Mouse (Mus musculus) heart, embryonic 15.5 days (tissue): ENCODE measurements around the gene Acss3. TPM values are rescaled to one million over a fixed set of nuclear protein-coding genes. Genes with fewer than 3 reads are reported as not detected.

ENCODE experiments used
- ATAC-seq: fragments of 200-750 bp; cut with Nextera tagmentation; replicated peaks from 2 replicates; pipeline ENCODE4 v1.8.0; 2017; ENCODE audit warnings: low read depth, moderate TSS enrichment; ENCODE audit not compliant: insufficient number of reproducible peaks, insufficient read depth, low FRiP score
- H3K27ac ChIP-seq: fragments of 300-500 bp; sonication (generic); 2 replicates; pipeline ENCODE4 v1.5.1; 2015; ENCODE audit warnings: mild to moderate bottlenecking, inconsistent platforms
- H3K27me3 ChIP-seq: fragments of 300-500 bp; sonication (generic); 2 replicates; pipeline ENCODE4 v1.6.1; 2015; ENCODE audit warnings: inconsistent platforms
- H3K36me3 ChIP-seq: fragments of 300-500 bp; sonication (generic); 2 replicates; pipeline ENCODE4 v1.6.1; 2015; ENCODE audit warnings: mild to moderate bottlenecking, inconsistent platforms
- H3K4me1 ChIP-seq: fragments of 300-500 bp; sonication (generic); replicated peaks from 2 replicates; pipeline ENCODE4 v1.6.1; 2015; ENCODE audit warnings: inconsistent platforms
- H3K4me2 ChIP-seq: fragments of 300-500 bp; sonication (generic); 2 replicates; pipeline ENCODE4 v1.6.1; 2015; ENCODE audit warnings: inconsistent platforms, mild to moderate bottlenecking, moderate library complexity
- H3K4me3 ChIP-seq: fragments of 300-500 bp; sonication (generic); 2 replicates; pipeline ENCODE4 v1.5.1; 2015; ENCODE audit warnings: mild to moderate bottlenecking, inconsistent platforms
- H3K9ac ChIP-seq: fragments of 300-500 bp; sonication (generic); 2 replicates; pipeline ENCODE4 v1.6.1; 2015; ENCODE audit warnings: mild to moderate bottlenecking, inconsistent platforms
- H3K9me3 ChIP-seq: fragments of 300-500 bp; sonication (generic); replicated peaks from 2 replicates; pipeline ENCODE4 v1.6.1; 2016; ENCODE audit warnings: inconsistent platforms
- WGBS: fragments of 180-500 bp; shearing (Covaris S2); methylation state at CpG from one replicate; pipeline ENCODE4 v1.1.7; 2015; ENCODE audit warnings: mixed read lengths; 5-methylcytosine and 5-hydroxymethylcytosine counted together
- polyA plus RNA-seq: library from polyadenylated mRNA; unstranded; fragments of >200 nt; fragmentation: Nextera tagmentation; extraction: Ambion mirVana; gene quantifications from 2 replicates; pipeline ENCODE4 v1.2.1, GENCODE M21; 2015

Gene Acss3
- polyA plus RNA-seq, 1 experiment from 2014 or later = 2.2 TPM

DNA sequence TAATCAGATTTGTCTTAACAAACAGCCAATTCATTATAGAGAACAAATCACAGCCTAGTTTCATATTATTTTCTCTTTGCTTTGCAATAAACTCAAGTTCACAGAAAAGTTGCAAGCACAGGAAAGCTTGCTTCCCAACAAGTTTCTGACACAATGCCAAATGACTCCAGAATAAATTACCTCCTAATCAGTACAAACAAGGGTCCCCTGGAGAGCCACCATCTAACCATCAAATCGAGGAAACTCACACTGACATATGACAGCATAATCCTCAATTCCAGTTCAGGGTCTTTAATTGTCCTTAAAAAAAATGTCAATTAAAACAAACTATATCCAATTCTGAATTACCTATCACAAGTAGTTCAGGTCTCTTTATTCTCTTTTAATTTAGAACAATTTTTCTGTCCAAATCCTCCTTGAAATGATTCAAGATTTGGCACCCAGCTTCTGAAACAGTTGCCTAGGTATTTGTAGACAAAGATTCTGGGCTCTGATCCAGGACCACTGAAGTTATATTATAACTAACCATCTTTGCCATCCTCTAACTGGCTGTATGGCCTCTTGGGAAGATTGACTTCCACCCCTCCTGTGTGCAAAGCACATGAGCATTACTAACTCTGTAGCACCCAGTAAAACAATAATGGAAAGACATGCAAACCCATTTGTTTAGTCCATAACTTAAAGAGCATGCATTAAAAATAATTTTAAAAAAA is 7.4 kb downstream of the Acss3 start:
- Histone ChIP-seq H3K9ac (no peak overlapping the region), H3K4me2 (no peak overlapping the region), H3K9me3 (no peaks in the 10 kb centered on the region), H3K27me3 (no peaks in the 10 kb centered on the region), H3K27ac (no peak overlapping the region), H3K4me3 (no peak overlapping the region), H3K4me1 (no peaks in the 10 kb centered on the region), H3K36me3 (no peaks in the 10 kb centered on the region)
- ATAC-seq = no peak
- 41% methylated on average over 1 of the region's 1 CpGs for WGBS

DNA sequence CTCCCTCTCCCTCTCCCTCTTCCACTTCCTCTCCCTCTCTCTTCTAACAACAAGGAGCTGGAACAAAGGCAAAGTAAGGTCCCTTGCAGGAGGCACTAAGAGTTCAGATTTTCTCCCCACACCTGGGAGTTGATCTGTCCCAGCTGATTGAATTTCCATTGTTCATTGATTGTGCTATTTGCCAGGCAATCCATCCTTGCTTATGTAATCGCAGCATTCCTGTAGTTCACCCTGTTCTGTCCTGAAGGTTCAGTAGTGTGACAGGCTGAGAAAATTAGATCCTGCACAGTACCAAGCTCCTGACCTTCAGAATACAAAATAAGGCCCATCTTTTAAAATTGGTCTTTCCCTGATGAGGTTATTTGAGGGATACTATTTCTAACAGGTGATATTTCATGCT is 8.3 kb downstream of the Acss3 start:
- no peaks in the 10 kb centered on the region for H3K27me3 ChIP-seq
- no peak for ATAC-seq
- no peak overlapping the region for H3K4me3 ChIP-seq
- no peaks in the 10 kb centered on the region for H3K9me3 ChIP-seq
- H3K36me3 ChIP-seq = no peaks in the 10 kb centered on the region
- no peak overlapping the region for H3K4me2 ChIP-seq
- no peaks in the 10 kb centered on the region for H3K4me1 ChIP-seq
- WGBS = 55% methylated on average over 1 of the region's 1 CpGs
- H3K27ac ChIP-seq = no peak overlapping the region
- H3K9ac ChIP-seq = no peak overlapping the region

DNA sequence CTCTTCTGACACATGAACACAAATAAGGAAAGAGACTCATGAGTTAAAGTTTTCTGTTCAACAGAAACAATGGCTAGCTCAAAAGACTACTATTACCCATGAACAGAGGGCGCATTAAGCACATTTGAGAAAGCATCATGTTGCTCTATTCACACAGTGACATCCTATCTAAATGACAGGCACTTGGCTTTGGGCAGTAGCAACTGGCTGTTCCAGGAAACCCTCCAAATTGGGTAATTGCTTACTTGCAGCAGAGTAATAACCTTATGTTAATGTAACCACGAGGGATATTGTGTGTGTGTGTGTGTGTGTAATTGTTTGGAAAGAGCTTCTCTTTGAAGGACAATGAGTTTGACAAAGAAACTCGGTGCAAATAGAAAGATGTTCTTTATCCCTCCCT is 29.0 kb downstream of the Acss3 start:
- ATAC-seq = no peak
- Histone ChIP-seq H3K4me1 (no peaks in the 10 kb centered on the region), H3K9me3 (no peaks in the 10 kb centered on the region), H3K27me3 (no peaks in the 10 kb centered on the region), H3K9ac (no peak overlapping the region), H3K27ac (no peak overlapping the region), H3K4me3 (no peak overlapping the region), H3K4me2 (no peak overlapping the region), H3K36me3 (no peaks in the 10 kb centered on the region)
- 67% methylated on average over 3 of the region's 3 CpGs for WGBS

DNA sequence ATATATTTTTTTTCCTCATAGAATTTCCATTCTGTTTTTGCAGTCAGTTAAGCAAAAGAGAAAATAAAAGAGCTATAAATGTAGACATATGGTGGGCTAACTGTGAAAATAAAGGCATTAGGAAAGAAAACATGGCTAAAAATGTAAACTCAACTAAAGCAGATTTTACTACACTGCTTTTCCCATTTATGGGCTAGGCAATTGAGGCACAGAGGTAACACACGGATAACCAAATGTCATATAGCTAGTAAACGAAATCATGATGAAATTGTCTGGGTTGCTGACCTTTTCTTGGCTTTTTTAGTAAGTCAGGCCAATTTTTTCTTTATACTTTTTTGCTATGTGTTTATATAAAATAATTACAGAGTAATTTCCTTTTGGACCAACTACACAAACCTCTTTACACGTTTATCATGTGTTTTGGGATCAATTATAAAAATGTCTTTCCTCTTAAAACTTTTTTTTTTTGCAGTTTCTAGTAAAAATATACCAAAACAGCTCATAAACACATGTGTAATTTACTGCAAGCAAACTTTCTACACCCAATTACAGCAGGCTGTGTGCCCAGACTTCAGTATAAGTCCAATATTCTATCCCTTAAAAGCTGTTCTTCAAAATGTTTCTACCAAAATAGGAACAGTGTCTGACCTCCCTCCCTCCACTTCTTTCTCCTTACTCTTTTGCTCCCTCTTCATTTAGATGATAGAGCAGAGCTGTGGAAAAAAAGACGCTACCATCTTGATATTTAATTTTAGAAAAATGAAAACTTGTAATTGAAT is 69.4 kb downstream of the Acss3 start:
- Histone ChIP-seq H3K4me2 (no peak overlapping the region), H3K9me3 (no peaks in the 10 kb centered on the region), H3K36me3 (no peaks in the 10 kb centered on the region), H3K27me3 (no peaks in the 10 kb centered on the region), H3K4me3 (no peak overlapping the region), H3K4me1 (no peaks in the 10 kb centered on the region), H3K9ac (no peak overlapping the region), H3K27ac (no peak overlapping the region)
- WGBS = 65% methylated on average over 4 of the region's 4 CpGs
- ATAC-seq = no peak

- no peaks in the 10 kb centered on the region for H3K4me1 ChIP-seq
- H3K9me3 ChIP-seq = no peaks in the 10 kb centered on the region
- H3K4me3 ChIP-seq = no peak overlapping the region
- H3K9ac ChIP-seq = no peak overlapping the region
- no peak for ATAC-seq
- H3K36me3 ChIP-seq = no peaks in the 10 kb centered on the region
- no peaks in the 10 kb centered on the region for H3K27me3 ChIP-seq
- H3K4me2 ChIP-seq = no peak overlapping the region
- WGBS = 63% methylated on average over 2 of the region's 2 CpGs
- H3K27ac ChIP-seq = no peak overlapping the region
These were observed 73.0 kb downstream of the Acss3 start for GRCm38 (mm10) chr10:107050489-107050888.

DNA sequence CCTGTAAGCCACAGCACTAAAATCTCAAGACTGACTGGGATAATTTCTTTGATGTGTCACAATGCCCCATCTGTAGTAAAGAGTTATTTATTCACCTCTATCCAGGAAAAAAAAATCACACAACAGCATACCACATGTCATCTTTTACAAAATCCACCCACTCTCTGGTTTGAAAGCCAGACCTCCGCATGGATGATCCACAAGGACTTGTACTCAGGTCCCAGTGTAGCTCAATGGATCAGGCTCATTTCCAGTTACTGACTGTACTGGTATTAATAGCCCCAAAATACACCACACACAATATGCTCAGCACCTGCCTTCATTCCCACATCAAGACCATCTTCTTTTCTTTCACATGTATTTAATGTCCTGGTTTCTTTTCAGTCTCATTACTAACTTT is 80.8 kb downstream of the Acss3 start:
- no peaks in the 10 kb centered on the region for H3K9me3 ChIP-seq
- H3K9ac ChIP-seq = no peak overlapping the region
- H3K4me2 ChIP-seq = no peak overlapping the region
- no peak overlapping the region for H3K4me3 ChIP-seq
- no peak overlapping the region for H3K27ac ChIP-seq
- H3K4me1 ChIP-seq = peaks cover 8% of the 10 kb centered on the region; the same call in 1 of the 2 replicates
- WGBS = 74% methylated on average over 1 of the region's 1 CpGs
- ATAC-seq = no peak
- H3K36me3 ChIP-seq = no peaks in the 10 kb centered on the region
- no peaks in the 10 kb centered on the region for H3K27me3 ChIP-seq

DNA sequence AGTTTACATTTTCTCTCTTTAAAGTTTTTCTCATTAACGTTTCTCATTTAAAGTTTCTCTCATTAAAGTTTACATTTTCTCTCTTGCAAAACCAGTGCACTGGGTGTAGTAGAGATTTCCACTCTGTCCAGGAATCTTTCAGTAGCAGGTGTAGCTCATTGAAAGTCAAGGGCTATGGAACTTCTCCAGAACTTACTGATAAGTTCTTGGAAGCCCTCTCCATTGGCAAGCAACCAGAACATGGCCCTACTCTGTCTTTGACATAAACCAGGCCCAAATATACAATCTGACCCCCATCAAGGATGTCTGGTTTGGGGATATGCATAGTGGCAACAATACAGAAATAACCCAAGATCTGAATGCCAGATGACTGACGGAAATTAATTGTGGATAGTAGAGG is 82.6 kb downstream of the Acss3 start:
- no peak overlapping the region for H3K4me2 ChIP-seq
- peak; percentile 69 for ATAC-seq
- no peak overlapping the region for H3K9ac ChIP-seq
- H3K36me3 ChIP-seq = no peaks in the 10 kb centered on the region
- WGBS = 43% methylated on average over 2 of the region's 2 CpGs
- H3K27ac ChIP-seq = no peak overlapping the region
- H3K4me1 ChIP-seq = peaks cover 8% of the 10 kb centered on the region; the same call in 1 of the 2 replicates
- no peaks in the 10 kb centered on the region for H3K27me3 ChIP-seq
- no peak overlapping the region for H3K4me3 ChIP-seq
- H3K9me3 ChIP-seq = no peaks in the 10 kb centered on the region

DNA sequence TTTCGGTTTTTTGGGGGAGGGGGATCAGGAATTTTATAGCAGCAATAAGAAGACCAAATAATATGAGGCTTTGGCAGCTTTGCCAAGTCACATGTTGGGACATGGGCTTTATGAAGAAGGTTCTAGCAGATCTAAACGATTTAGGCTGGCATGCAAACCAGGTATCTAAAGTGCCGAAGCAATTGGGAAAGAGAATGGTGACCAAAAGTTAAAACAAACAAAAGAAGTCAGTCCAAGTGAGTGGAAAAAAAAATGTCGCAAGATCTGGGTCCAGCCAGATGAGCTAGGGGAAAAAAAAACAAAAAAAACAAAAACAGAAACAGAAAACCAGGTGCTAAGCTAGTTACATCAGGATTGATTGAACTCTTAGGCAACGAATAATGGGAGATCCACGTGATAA is 83.1 kb downstream of the Acss3 start:
- no peak overlapping the region for H3K4me3 ChIP-seq
- no peak for ATAC-seq
- no peak overlapping the region for H3K27ac ChIP-seq
- no peak overlapping the region for H3K4me2 ChIP-seq
- H3K27me3 ChIP-seq = no peaks in the 10 kb centered on the region
- peaks cover 8% of the 10 kb centered on the region; the same call in 1 of the 2 replicates for H3K4me1 ChIP-seq
- H3K36me3 ChIP-seq = no peaks in the 10 kb centered on the region
- no peak overlapping the region for H3K9ac ChIP-seq
- no peaks in the 10 kb centered on the region for H3K9me3 ChIP-seq
- 57% methylated on average over 6 of the region's 6 CpGs for whole genome bisulfite sequencing

- no peaks in the 10 kb centered on the region for H3K36me3 ChIP-seq
- H3K9me3 ChIP-seq = no peaks in the 10 kb centered on the region
- H3K27ac ChIP-seq = no peak overlapping the region
- no peak overlapping the region for H3K9ac ChIP-seq
- peaks cover 8% of the 10 kb centered on the region; the same call in 1 of the 2 replicates for H3K4me1 ChIP-seq
- no peak for ATAC-seq
- H3K4me2 ChIP-seq = no peak overlapping the region
- H3K4me3 ChIP-seq = no peak overlapping the region
- no peaks in the 10 kb centered on the region for H3K27me3 ChIP-seq
- 67% methylated on average over 4 of the region's 4 CpGs for WGBS
These were observed 84.3 kb downstream of the Acss3 start for GRCm38 (mm10) chr10:107039211-107039610.

DNA sequence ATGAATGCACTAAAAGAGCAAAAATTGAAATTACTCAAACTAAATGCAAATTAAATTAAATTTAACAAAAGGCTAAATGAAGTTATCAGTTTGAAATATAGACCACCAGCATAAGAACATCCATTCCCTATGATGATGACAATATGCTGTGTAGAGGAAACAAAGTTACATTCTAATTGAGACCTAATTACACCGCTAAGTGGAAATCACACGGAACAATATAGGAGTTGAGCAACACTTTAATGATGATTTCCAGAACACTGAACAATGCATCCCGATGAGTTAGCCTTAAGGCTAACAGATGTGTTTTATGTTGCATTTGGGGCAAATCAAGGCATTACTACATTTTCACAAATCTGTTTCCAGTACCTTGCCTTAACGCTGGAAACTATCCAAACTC is 99.2 kb downstream of the Acss3 start:
- H3K27ac ChIP-seq = no peak overlapping the region
- H3K4me3 ChIP-seq = no peak overlapping the region
- no peaks in the 10 kb centered on the region for H3K27me3 ChIP-seq
- 82% methylated on average over 4 of the region's 4 CpGs for WGBS
- H3K9me3 ChIP-seq = no peaks in the 10 kb centered on the region
- no peak overlapping the region for H3K9ac ChIP-seq
- no peak for ATAC-seq
- H3K36me3 ChIP-seq = no peaks in the 10 kb centered on the region
- no peak overlapping the region for H3K4me2 ChIP-seq
- no peaks in the 10 kb centered on the region for H3K4me1 ChIP-seq

GRCm38 (mm10) chr10:107021118-107021517 is 102.3 kb downstream of the Acss3 start:
- H3K4me1 ChIP-seq = no peaks in the 10 kb centered on the region
- no peak for ATAC-seq
- no peaks in the 10 kb centered on the region for H3K9me3 ChIP-seq
- H3K9ac ChIP-seq = no peak overlapping the region
- H3K4me3 ChIP-seq = no peak overlapping the region
- H3K4me2 ChIP-seq = no peak overlapping the region
- H3K36me3 ChIP-seq = no peaks in the 10 kb centered on the region
- 87% methylated on average over 5 of the region's 5 CpGs for WGBS
- H3K27me3 ChIP-seq = no peaks in the 10 kb centered on the region
- no peak overlapping the region for H3K27ac ChIP-seq

GRCm38 (mm10) chr10:107011142-107011541 is 112.3 kb downstream of the Acss3 start:
- no peak overlapping the region for H3K4me2 ChIP-seq
- no peaks in the 10 kb centered on the region for H3K9me3 ChIP-seq
- H3K4me3 ChIP-seq = no peak overlapping the region
- 50% methylated on average over 2 of the region's 2 CpGs for WGBS
- no peak overlapping the region for H3K9ac ChIP-seq
- H3K36me3 ChIP-seq = no peaks in the 10 kb centered on the region
- no peaks in the 10 kb centered on the region for H3K4me1 ChIP-seq
- no peak for ATAC-seq
- no peak overlapping the region for H3K27ac ChIP-seq
- H3K27me3 ChIP-seq = no peaks in the 10 kb centered on the region
